Mouse (Mus musculus): ENCODE measurements around the gene Tmprss12.
"Not testable (repeated sequence)": the region's sequence is repeated elsewhere in the genome, so short reads cannot be mapped to it uniquely, and the experiment has no call there.

The Tmprss12 gene

DNA sequence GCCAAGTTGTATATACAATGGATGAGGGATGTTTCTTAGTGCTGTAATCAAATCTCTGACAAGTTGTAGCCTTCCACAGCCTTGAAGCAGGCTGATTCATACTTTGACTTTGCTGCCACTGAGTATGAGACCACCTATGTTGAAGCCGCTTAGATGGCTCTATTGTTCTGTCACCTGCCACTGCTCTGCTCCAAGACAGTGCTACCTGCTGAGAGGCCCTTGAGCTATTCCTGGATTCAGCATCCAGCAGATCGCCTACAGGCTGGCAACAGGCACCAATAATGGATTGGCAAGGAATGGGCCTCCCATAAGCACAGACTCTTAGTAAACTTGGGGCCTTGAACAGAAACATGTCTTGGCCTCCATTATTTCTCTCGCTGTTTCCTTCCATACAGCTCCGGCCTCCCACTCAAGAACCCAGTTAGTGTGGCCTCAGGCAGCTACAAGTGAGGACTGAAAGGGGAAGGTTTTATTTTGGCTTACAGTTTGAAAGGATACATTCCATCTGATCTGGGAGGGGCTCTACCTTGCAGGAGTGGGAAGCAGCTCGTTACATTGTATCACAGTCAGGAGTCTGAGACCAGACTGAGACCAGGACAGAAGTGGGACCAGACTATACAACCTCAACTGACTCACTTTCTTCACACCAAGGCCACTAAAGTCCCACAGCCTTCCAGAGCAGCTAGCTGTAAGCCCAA lies 34.0 kb downstream of the Tmprss12 start:
- in situ Hi-C loops (cut with MboI; ENCODE audit: low pct_unique_long_range_greater_than_20kb in 1 of 2, low sequenced_read_pairs in 2 of 2, unreplicated experiment in 1 of 2), result loop anchor here (5.0 to 25.0 kb wide), 2 partner anchors 43 to 277 kb away; partner anchors contain the start of gene Dip2b (in 1 of the 2)

DNA sequence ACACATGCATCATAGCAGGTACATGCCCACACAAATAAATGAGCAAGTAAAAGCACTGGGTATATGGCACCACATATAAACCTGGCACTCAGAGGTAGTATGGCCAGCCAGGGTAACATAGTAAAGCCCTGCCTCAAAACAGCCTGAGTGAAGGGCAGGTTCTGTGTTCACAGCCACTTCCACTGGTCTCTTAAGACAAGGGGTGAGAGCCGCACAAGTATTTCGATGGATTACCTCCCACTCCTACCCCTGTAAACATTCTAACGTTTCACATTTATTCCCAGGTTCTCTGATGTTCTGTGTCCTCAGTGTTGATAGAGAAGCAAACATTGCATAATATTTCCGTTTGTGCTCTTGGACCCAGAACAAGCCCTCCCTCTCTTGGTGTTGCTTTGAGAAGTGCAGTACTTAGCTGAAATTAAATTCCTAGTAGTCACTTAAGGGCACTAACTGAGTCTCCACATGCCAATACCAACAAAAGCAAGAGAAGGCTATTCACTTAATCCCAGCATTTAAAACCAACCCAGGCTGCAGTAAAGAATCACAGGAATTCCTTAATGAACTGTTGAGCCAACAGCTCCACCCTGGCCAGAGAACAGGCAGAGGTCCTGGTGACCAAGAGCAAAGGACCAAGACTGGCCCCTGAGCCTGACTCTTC lies 37.5 kb downstream of the Tmprss12 start:
- in situ Hi-C loops (cut with MboI; ENCODE audit: low pct_unique_long_range_greater_than_20kb in 1 of 2, low sequenced_read_pairs in 2 of 2, unreplicated experiment in 1 of 2), result loop anchor here in 1 of 2 experiments (25.0 kb wide), 1 partner anchor 281 kb away; the partner anchor contains the start of gene Dip2b

DNA sequence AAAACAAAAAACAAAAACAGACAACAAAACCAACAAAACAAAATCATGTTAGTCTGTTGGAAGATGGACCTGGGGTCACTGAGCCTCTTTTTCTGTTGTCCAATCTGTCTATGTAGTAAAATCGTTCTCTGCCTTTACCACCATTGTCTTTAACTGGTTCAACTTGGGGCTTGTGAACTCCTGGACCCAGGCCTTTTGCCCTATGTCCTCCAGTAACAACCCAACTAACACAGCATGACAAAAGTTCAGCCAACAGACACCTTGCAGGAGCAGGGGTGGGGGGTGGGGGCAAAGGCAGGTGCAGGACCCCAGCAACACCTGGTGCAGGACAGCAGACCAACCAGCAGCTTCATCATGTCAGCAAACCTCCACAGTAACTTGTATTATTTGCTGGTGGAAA lies 39.2 kb downstream of the Tmprss12 start:
- in situ Hi-C loops (cut with MboI; ENCODE audit: low pct_unique_long_range_greater_than_20kb in 1 of 2, low sequenced_read_pairs in 2 of 2, unreplicated experiment in 1 of 2), result loop anchor here in 1 of 2 experiments (25.0 kb wide), 1 partner anchor 283 kb away; the partner anchor contains the start of gene Dip2b

DNA sequence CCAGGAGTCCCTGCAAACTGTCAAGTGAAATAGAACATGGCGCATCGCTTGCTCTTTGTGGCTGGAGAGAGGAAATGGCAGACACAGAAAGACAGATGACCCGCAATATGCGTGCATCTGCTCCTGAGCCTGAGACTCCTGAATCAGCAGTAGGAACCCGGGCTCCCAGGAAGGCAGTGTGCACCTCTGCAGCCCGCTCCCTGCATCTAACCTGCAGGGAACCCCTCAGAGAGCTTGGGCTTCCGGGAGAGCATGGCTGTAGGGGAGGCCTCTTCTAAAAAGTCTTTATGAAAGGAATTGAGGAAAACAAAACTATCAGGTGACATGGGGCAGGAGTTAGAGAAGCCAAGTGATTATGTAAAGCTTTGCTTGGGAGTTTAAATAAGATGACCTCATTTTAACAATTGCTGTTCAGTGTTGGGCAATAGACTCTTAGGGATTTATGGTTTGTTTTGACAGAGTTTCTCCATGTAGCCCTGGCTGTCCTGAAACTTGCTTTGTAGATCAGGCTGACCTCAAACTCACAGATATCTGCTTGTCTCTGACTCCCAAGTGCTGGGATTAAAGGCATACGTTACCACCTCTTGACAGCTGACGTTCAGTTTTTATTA lies 39.8 kb downstream of the Tmprss12 start:
- in situ Hi-C loops (cut with MboI; ENCODE audit: low pct_unique_long_range_greater_than_20kb in 1 of 2, low sequenced_read_pairs in 2 of 2, unreplicated experiment in 1 of 2), result loop anchor here in 1 of 2 experiments (25.0 kb wide), 1 partner anchor 283 kb away; the partner anchor contains the start of gene Dip2b

DNA sequence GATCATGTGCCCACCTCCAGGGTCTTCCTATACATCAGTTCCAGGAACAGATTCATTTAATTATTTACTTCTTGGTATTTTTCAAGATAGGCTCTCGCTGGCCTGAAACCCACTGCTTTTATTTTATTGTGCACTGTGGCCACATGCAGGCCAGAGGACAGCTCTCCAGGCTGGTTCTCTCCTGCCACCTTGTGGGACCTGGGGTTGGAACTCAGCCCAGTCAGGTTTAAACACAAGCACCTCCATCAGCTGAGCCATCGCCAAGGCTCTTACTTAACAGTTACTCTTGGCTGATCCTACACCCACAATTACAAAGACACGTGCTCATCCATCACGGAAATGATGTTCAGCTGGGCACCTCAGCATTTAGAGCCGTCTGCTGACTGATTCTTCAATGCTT lies 40.5 kb downstream of the Tmprss12 start:
- in situ Hi-C loops (cut with MboI; ENCODE audit: low pct_unique_long_range_greater_than_20kb in 1 of 2, low sequenced_read_pairs in 2 of 2, unreplicated experiment in 1 of 2), result loop anchor here in 1 of 2 experiments (25.0 kb wide), 1 partner anchor 284 kb away; the partner anchor contains the start of gene Dip2b

DNA sequence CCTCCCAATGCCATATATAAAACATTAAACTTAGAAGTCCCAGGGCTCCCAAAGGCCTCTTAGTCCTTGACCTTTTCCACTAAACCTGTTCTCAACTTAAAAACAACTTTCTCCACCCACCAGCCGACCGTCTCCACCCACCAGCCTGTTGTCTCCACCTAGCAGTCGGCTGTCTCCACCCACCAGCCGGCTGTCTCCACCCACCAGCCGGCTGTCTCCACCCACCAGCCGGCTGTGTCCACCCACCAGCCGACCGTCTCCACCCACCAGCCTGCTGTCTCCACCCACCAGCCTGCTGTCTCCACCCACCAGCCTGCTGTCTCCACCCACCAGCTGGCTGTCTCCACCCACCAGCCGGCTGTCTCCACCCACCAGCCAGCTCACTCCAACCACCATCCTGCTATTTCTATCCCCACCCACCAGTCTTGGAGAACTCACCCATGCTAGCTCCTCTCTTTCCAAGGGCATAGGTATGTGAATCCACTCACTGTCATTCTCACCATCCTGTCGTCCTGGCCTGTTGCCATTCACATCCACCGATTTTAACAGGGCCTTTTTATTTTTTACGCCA lies 43.5 kb downstream of the Tmprss12 start:
- in situ Hi-C loops (cut with MboI; ENCODE audit: low pct_unique_long_range_greater_than_20kb in 1 of 2, low sequenced_read_pairs in 2 of 2, unreplicated experiment in 1 of 2), result loop anchor here in 1 of 2 experiments (25.0 kb wide), 1 partner anchor 287 kb away; the partner anchor contains the start of gene Dip2b

DNA sequence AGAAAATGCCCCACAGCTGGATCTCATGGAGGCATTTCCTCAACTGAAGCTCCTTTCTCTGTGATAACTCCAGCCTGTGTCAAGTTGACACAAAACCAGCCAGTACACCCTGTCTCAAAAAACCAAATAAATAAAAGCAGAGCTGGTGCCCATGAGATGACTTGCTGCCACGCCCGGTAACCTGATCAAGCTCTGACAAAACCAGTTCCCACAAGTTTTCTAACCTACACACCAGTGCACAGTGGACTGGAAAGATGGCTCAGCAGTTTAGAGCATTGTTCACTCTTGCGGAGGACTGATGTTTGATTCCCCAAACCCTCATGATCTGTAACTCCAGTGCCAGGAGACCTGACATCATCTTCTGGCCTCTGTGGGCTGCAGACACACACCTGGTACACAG lies 44.6 kb downstream of the Tmprss12 start:
- in situ Hi-C loops (cut with MboI; ENCODE audit: low pct_unique_long_range_greater_than_20kb in 1 of 2, low sequenced_read_pairs in 2 of 2, unreplicated experiment in 1 of 2), result loop anchor here in 1 of 2 experiments (5.0 kb wide), 1 partner anchor 288 kb away; the partner anchor contains the start of gene Dip2b

DNA sequence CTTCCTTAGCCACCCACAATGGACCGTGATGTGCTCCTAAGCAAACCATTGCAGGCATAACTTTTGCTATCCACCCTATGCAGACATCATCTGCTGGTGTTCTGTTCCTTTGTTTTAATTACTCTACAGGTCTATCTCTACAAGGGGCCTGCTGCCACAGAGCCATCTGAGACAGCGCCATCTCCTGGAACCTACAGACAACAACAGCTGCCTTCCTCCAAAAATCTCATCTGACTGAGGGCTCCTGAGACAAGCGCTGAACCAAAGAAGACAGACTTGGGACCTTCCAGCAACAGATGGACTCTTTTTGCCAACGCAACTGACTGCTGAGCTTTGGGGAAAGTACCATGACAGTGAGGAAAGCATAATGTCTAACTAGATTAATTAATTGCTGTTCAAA lies 47.5 kb downstream of the Tmprss12 start:
- in situ Hi-C loops (cut with MboI; ENCODE audit: low pct_unique_long_range_greater_than_20kb in 1 of 2, low sequenced_read_pairs in 2 of 2, unreplicated experiment in 1 of 2), result loop anchor here in 1 of 2 experiments (5.0 kb wide), 1 partner anchor 291 kb away; the partner anchor contains the start of gene Dip2b

DNA sequence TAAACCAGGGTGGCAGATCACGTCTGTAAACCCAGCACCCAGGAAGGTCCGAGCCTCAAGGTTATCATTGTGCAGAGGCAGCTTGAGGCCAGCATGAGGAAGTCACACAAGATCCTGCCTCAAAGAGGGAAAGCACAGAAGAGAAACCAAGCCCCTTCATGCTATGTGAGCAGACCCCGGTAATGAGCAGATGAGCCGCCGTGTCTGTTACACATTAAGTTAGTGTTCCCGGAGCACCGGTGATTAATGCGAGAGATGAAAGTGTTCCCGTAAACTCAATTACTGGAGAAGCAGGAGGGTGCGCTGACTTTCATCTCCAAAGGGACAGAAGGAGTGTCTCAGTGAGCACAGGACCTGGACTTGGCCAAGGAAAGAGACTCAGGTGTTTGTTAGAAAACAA lies 48.7 kb downstream of the Tmprss12 start:
- in situ Hi-C loops (cut with MboI; ENCODE audit: low pct_unique_long_range_greater_than_20kb in 1 of 2, low sequenced_read_pairs in 2 of 2, unreplicated experiment in 1 of 2), result loop anchor here in 1 of 2 experiments (5.0 kb wide), 1 partner anchor 292 kb away; the partner anchor contains the start of gene Dip2b

DNA sequence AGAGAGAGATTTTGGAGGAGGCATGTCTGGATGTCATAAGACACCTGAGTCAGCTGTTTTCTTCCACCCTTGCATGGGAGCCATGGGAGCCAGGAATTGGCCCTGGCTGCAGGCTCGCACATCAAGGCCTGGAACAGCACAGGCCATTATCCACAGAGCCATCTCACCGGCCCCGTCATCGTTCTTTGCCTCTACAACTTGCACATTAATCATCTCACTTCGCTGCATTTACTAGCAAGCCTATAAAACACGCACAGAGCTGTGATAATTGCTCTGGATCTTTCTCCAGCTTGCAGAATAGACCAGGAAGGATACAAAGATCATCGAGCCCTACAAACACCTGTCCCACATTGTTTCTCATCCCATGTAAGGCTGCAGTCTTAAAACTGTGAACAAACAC lies 50.1 kb downstream of the Tmprss12 start:
- in situ Hi-C loops (cut with MboI; ENCODE audit: low pct_unique_long_range_greater_than_20kb in 1 of 2, low sequenced_read_pairs in 2 of 2, unreplicated experiment in 1 of 2), result no loop called here

DNA sequence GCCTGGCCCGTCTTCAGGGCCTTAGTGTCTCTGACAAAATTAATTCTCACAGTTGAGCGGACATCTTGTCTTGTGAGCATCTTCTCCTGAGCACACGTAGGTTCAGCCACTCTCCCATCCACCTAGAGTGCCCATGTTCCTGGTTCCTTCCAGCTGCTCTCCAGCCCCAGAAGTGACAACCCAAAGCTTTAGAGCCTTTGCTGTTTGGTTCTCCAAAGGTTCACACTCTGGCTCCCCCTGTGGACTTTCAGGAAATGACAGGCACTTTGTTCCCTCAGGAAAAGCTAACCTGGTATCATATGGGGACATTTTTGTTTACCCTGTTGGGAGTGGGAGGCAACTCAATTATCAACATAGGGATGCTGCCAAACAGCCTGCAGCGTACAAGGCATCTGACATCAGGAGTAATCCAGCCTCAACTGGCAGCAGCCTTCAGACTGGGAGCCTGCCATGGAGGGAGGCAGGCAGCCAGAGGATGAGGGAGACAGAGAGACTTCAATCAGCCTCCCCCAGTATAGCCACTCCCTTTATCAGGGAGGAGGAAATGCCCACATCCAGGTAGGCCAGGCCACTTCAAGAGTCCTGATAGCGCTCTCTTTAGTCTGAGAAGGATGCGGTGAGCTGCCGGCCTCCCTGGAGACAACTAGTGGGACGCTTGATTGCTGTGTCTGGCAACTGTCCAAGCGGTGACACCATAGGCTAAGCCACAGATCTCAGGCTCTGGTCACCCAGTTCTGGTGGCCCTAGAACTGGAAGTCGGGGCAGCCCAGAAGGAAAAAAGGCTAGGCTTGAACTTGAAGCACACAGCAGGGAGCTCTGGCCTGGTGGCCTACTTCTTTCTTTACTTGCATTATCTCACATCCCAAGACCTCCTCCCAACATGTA lies 51.7 kb downstream of the Tmprss12 start:
- in situ Hi-C loops (cut with MboI; ENCODE audit: low pct_unique_long_range_greater_than_20kb in 1 of 2, low sequenced_read_pairs in 2 of 2, unreplicated experiment in 1 of 2), result not testable (repeated sequence)

DNA sequence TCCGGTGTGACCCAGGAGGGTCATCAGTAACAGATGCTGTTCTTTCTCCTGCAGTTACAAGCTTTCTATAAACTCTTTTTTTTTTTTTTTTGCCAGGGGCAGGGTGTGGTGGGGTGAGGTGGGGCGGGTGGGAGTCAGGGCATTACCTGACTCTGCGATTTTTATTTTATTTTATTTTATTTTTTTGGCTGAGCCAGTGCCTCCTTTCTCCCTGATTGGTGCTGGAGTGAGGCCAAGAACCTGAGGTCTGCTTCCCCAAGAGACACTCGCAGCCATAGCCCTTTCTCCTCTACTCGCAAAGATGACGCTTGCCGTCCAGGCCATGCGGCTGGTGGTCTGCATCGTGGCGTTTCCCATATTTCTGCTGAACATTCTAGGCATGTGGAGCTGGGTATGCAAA lies 54.0 kb downstream of the Tmprss12 start, which contains the start of gene Mettl7a3:
TSS of gene Mettl7a3 (plus strand) at position 301 of the 400 bp plus-strand sequence.
- in situ Hi-C loops (cut with MboI; ENCODE audit: low pct_unique_long_range_greater_than_20kb in 1 of 2, low sequenced_read_pairs in 2 of 2, unreplicated experiment in 1 of 2), result no loop called here

DNA sequence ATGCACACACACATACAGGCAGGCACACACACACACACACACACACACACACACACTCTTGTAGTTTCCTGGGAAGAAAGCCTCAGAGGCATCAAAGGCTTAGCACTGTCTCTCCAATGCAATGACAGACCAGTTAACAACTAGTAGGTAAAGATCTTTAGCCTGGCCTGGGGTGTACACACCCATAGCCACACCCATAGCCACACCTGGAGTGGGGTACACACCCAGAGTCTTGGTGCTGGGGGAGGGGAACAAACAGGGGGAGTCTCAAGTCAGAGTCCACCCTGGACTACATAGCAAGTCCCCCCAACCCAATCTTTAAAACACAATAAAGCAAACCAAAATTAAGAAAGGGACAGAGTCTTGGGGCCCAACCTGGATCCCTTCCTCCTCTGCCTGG lies 56.7 kb downstream of the Tmprss12 start:
- in situ Hi-C loops (cut with MboI; ENCODE audit: low pct_unique_long_range_greater_than_20kb in 1 of 2, low sequenced_read_pairs in 2 of 2, unreplicated experiment in 1 of 2), result not testable (repeated sequence)

DNA sequence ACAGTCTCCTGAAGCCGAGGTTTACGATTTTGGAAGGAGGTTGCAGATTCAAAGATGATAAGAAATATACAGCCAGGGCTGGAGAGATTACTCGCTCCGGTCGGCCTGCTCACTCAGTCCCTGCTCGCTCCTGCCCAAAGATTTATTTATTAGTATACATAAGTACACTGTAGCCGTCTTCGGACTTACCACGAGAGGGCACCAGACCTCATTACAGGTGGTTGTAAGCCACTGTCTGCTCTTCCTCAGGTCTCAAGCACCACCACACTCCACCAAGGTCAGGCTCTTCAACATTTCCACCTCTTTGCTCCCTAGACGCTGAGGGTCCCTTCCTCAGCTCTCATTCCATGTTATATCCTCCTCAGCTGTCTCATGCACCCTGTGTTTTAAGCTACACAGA lies 57.2 kb downstream of the Tmprss12 start:
- in situ Hi-C loops (cut with MboI; ENCODE audit: low pct_unique_long_range_greater_than_20kb in 1 of 2, low sequenced_read_pairs in 2 of 2, unreplicated experiment in 1 of 2), result not testable (repeated sequence)

DNA sequence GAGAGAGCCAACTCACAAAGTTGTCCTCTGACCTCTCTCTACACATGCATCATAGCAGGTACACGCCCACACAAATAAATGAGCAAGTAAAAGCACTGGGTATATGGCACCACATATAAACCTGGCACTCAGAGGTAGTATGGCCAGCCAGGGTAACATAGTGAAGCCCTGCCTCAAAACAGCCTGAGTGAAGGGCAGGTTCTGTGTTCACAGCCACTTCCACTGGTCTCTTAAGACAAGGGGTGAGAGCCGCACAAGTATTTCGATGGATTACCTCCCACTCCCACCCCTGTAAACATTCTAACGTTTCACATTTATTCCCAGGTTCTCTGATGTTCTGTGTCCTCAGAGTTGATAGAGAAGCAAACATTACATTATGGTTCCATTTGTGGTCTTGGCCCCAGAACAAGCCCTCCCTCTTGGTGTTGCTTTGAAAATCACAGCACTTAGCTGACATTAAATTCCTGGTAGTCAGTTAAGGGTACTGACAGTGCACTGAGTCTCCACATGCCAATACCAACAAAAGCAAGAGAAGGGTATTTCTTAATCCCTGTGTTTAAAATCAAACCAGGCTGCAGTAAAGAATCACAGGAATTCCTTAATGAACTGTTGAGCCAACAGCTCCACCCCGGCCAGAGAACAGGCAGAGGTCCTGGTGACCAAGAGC lies 60.8 kb downstream of the Tmprss12 start:
- in situ Hi-C loops (cut with MboI; ENCODE audit: low pct_unique_long_range_greater_than_20kb in 1 of 2, low sequenced_read_pairs in 2 of 2, unreplicated experiment in 1 of 2), result not testable (repeated sequence)

Measured in mouse embryonic stem cell (cell line).